Mouse (Mus musculus): Measurements from ENCODE around the gene Ifitm10. TPM values are rescaled to one million over a fixed set of nuclear protein-coding genes. Genes with fewer than 3 reads are reported as not detected.
"Not testable (repeated sequence)": the region's sequence is repeated elsewhere in the genome, so short reads cannot be mapped to it uniquely, and the experiment has no call there.

Gene Ifitm10
- total RNA-seq, 2 experiments from 2014 or later = not detected

- ATAC-seq (replicated peaks; ENCODE audit: poor library complexity) = not testable (repeated sequence)
These were observed 90.7 kb downstream of the Ifitm10 start for GRCm38 (mm10) chr7:142282847-142283246.

DNA sequence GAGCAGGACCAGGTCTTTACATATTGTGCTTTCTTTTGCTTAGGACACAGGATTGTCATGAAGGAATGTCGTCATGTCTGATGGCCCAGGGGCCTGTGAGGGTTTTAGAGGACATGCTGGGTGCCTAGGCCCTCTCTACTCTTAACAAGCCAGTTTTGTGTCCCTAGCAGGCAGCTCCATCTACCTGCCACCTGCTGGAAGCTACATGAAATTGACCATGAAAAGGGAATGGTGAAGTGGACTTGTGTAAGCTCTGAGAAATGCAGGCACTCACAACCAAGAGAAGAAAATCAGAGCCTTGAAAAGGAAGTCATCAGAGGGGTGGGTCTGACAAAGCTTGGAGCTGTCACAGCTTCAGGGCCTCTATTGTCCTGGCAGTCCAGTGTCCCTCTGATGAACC, 94.3 kb downstream of the Ifitm10 start:
- not testable (repeated sequence) for ATAC-seq (replicated peaks; ENCODE audit: poor library complexity)

GRCm38 (mm10) chr7:142278183-142278582, 95.4 kb downstream of the Ifitm10 start:
- peak; percentile 96 for ATAC-seq (replicated peaks; ENCODE audit: poor library complexity)

Other genes with a start within 250 kb of the Ifitm10 start
- gene Gm39115, start 237.7 kb downstream of the Ifitm10 start, total RNA-seq (2015) = not detected in 2 replicates
- not detected in 2 replicates for gene Gm39115, start 237.7 kb downstream of the Ifitm10 start, total RNA-seq (2017)
- not detected in 2 replicates for gene Gm45337, start 229.1 kb downstream of the Ifitm10 start, total RNA-seq (2015)
- not detected in 2 replicates for gene Gm45337, start 229.1 kb downstream of the Ifitm10 start, total RNA-seq (2017)
- gene Gm29735, start 216.6 kb downstream of the Ifitm10 start, total RNA-seq (2015) = not detected in 2 replicates
- not detected in 2 replicates for gene Gm29735, start 216.6 kb downstream of the Ifitm10 start, total RNA-seq (2017)
- not detected in 2 replicates for gene Gm4553, start 208.0 kb downstream of the Ifitm10 start, total RNA-seq (2015)
- not detected in 2 replicates for gene Gm4553, start 208.0 kb downstream of the Ifitm10 start, total RNA-seq (2017)
- not detected in 2 replicates for gene Krtap5-2, start 197.7 kb downstream of the Ifitm10 start, total RNA-seq (2015)
- not detected in 2 replicates for gene Krtap5-2, start 197.7 kb downstream of the Ifitm10 start, total RNA-seq (2017)
- gene Gm10153, start 183.4 kb downstream of the Ifitm10 start, total RNA-seq (2015) = not detected in 2 replicates
- not detected in 2 replicates for gene Gm10153, start 183.4 kb downstream of the Ifitm10 start, total RNA-seq (2017)
- not detected in 2 replicates for gene Krtap5-3, start 172.4 kb downstream of the Ifitm10 start, total RNA-seq (2015)
- not detected in 2 replicates for gene Krtap5-3, start 172.4 kb downstream of the Ifitm10 start, total RNA-seq (2017)
- not detected in 2 replicates for gene Gm7579, start 161.9 kb downstream of the Ifitm10 start, total RNA-seq (2015)
- not detected in 2 replicates for gene Gm7579, start 161.9 kb downstream of the Ifitm10 start, total RNA-seq (2017)
- gene Krtap5-5, start 143.8 kb downstream of the Ifitm10 start, total RNA-seq (2015) = not detected in 2 replicates
- not detected in 2 replicates for gene Krtap5-5, start 143.8 kb downstream of the Ifitm10 start, total RNA-seq (2017)
- gene Gm40460, start 132.7 kb downstream of the Ifitm10 start, total RNA-seq (2015) = not detected in 2 replicates
- gene Gm40460, start 132.7 kb downstream of the Ifitm10 start, total RNA-seq (2017) = not detected in 2 replicates
- gene Gm2431, start 115.4 kb downstream of the Ifitm10 start, total RNA-seq (2015) = not detected in 2 replicates
- gene Gm2431, start 115.4 kb downstream of the Ifitm10 start, total RNA-seq (2017) = not detected in 2 replicates
- gene Gm4559, start 99.4 kb downstream of the Ifitm10 start, total RNA-seq (2015) = not detected in 2 replicates
- not detected in 2 replicates for gene Gm4559, start 99.4 kb downstream of the Ifitm10 start, total RNA-seq (2017)
- gene Krtap5-1, start 76.6 kb downstream of the Ifitm10 start, total RNA-seq (2015) = not detected in 2 replicates
- not detected in 2 replicates for gene Krtap5-1, start 76.6 kb downstream of the Ifitm10 start, total RNA-seq (2017)
- gene Krtap5-4, start 70.2 kb downstream of the Ifitm10 start, total RNA-seq (2015) = not detected in 2 replicates
- not detected in 2 replicates for gene Krtap5-4, start 70.2 kb downstream of the Ifitm10 start, total RNA-seq (2017)
- not detected in 2 replicates for gene Gm49369, start 8.9 kb upstream of the Ifitm10 start, total RNA-seq (2015)
- 25.2 and 59.0 TPM in 2 replicates for gene Gm49369, start 8.9 kb upstream of the Ifitm10 start, total RNA-seq (2017)
- 115 and 133 TPM in 2 replicates for gene Ctsd, start 14.3 kb upstream of the Ifitm10 start, total RNA-seq (2015)
- 129 and 170 TPM in 2 replicates for gene Ctsd, start 14.3 kb upstream of the Ifitm10 start, total RNA-seq (2017)
- not detected in 2 replicates for gene Syt8, start 61.1 kb upstream of the Ifitm10 start, total RNA-seq (2015)
- not detected in 2 replicates for gene Syt8, start 61.1 kb upstream of the Ifitm10 start, total RNA-seq (2017)
- 6.0 and 8.0 TPM in 2 replicates for gene Tnni2, start 68.1 kb upstream of the Ifitm10 start, total RNA-seq (2015)
- 2.4 and 7.7 TPM in 2 replicates for gene Tnni2, start 68.1 kb upstream of the Ifitm10 start, total RNA-seq (2017)
- 45.9 and 75.5 TPM in 2 replicates for gene Lsp1, start 87.1 kb upstream of the Ifitm10 start, total RNA-seq (2015)
- gene Lsp1, start 87.1 kb upstream of the Ifitm10 start, total RNA-seq (2017) = 65.5 and 67.5 TPM in 2 replicates
- gene Tnnt3, start 125.1 kb upstream of the Ifitm10 start, total RNA-seq (2015) = 0.20 TPM in 1 of 2 replicates, not detected in the other
- not detected in 2 replicates for gene Tnnt3, start 125.1 kb upstream of the Ifitm10 start, total RNA-seq (2017)
- 10.4 and 11.8 TPM in 2 replicates for gene Mrpl23, start 158.9 kb upstream of the Ifitm10 start, total RNA-seq (2015)
- 45.9 and 63.4 TPM in 2 replicates for gene Mrpl23, start 158.9 kb upstream of the Ifitm10 start, total RNA-seq (2017)

Measured in megakaryocyte progenitor cell, adult 5-6 weeks (primary cell).